Mouse (Mus musculus) neural tube, embryonic 11.5 days (tissue): ENCODE measurements around the gene Pax6. TPM values are rescaled to one million over a fixed set of nuclear protein-coding genes. Genes with fewer than 3 reads are reported as not detected.

Experiments
- ATAC-seq: fragments of 200-750 bp; cut with Nextera tagmentation; 2 replicates; pipeline ENCODE4 v1.8.0; 2017; ENCODE audit warnings: moderate number of reproducible peaks, mild to moderate bottlenecking, moderate TSS enrichment, moderate library complexity; ENCODE audit not compliant: insufficient read depth, low FRiP score, low TSS enrichment
- DNase-seq: peaks from one replicate; pipeline ENCODE4 v3.0.0-alpha.2; 2015; ENCODE audit warnings: low spot score
- H3K27ac ChIP-seq: fragments of 300-500 bp; sonication (generic); 2 replicates; pipeline ENCODE4 v1.5.1; 2014; ENCODE audit warnings: low read depth, mild to moderate bottlenecking, low read length
- H3K27me3 ChIP-seq: fragments of 300-500 bp; sonication (generic); 2 replicates; pipeline ENCODE4 v1.6.1; 2014; ENCODE audit warnings: mild to moderate bottlenecking, low read length, mixed read lengths; ENCODE audit not compliant: control insufficient read depth, insufficient read depth
- H3K36me3 ChIP-seq: fragments of 300-500 bp; sonication (generic); 2 replicates; pipeline ENCODE4 v1.6.1; 2014; ENCODE audit warnings: mild to moderate bottlenecking, low read length, moderate library complexity, mixed read lengths; ENCODE audit not compliant: control insufficient read depth, insufficient read depth
- H3K4me1 ChIP-seq: fragments of 300-500 bp; sonication (generic); 2 replicates; pipeline ENCODE4 v1.6.1; 2014; ENCODE audit warnings: low read length, mixed read lengths; ENCODE audit not compliant: control insufficient read depth, insufficient read depth
- H3K4me2 ChIP-seq: fragments of 300-500 bp; sonication (generic); 2 replicates; pipeline ENCODE4 v1.6.1; 2014; ENCODE audit warnings: low read depth, mild to moderate bottlenecking, moderate library complexity
- H3K4me3 ChIP-seq: fragments of 300-500 bp; sonication (generic); 2 replicates; pipeline ENCODE4 v1.5.1; 2014; ENCODE audit warnings: low read depth, low read length
- H3K9ac ChIP-seq: fragments of 300-500 bp; sonication (generic); 2 replicates; pipeline ENCODE4 v1.6.1; 2014; ENCODE audit warnings: mild to moderate bottlenecking, low read length
- H3K9me3 ChIP-seq: fragments of 300-500 bp; sonication (generic); 2 replicates; pipeline ENCODE4 v1.6.1; 2016; ENCODE audit warnings: low read length; ENCODE audit not compliant: control insufficient read depth
- WGBS: fragments of 180-500 bp; shearing (Covaris S2); extraction: QIAGEN DNeasy Blood & Tissue Kit; methylation state at CpG from one replicate; pipeline ENCODE4 v1.1.7; 2014; 5-methylcytosine and 5-hydroxymethylcytosine counted together
- polyA plus RNA-seq: library from polyadenylated mRNA; unstranded; fragments of >200 nt; fragmentation: Nextera tagmentation; extraction: Ambion mirVana; gene quantifications from 2 replicates; pipeline ENCODE4 v1.2.1, GENCODE M21; 2014

Pax6 gene
- polyA plus RNA-seq, 1 experiment from 2014 or later, result 28.2 TPM

DNA sequence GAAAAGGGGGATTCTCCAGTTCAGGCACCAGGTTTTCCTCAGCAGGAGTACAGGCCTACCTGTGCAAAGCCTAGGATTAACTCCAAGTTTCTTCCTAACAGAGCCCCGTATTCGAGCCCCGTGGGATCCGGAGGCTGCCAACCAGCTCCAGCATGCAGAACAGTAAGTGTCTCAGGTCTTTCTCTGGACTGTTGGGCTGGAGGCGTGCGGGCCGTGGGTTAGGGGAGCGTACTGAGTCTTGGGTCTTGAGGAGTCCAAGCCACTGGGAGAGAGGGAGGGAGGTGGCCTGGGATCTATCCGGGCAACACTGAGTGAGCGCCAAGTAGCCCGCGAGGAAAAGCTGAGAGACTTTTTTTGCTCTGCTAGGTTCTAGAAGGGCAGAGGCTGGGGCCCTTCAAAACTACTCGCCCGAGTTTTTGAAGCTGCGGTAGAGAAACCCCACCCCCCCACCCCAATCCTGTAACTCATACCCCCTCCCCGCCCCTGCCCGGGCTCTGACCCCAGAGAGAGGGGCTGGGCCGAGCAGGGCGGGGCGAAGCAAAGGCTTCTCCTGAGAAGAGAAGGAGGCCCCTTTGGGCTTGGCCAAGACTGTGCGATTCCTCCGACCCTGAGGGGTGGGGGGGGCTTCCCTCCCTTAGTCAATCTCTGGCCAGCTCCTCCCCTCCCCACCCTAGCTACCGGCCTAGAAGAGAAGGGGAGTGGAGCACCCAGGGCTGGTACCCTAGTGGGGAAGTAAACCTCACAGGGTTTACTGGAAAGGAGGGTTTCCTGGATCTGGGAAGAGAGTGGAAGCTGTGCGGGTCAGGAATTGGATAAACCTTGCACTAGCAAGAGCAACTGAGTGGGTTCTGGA is 11.7 kb downstream of the Pax6 start:
- 0 out of 2 replicates have a peak overlapping the region, but pooled peaks have one; percentile 11 for H3K27ac ChIP-seq
- H3K9me3 ChIP-seq, result no peaks in the 10 kb centered on the region
- H3K9ac ChIP-seq, result peak overlapping the region; percentile 16
- H3K4me2 ChIP-seq, result peak overlapping the region; percentile 71
- ATAC-seq (peak; percentile 82), DNase-seq (peak; percentile 77)
- H3K36me3 ChIP-seq, result 0 out of 2 replicates have a peak, but pooled peaks cover 2% of the 10 kb centered on the region
- peaks cover 60% of the 10 kb centered on the region for H3K27me3 ChIP-seq
- WGBS, result 1% methylated on average over 21 of the region's 24 CpGs
- peaks cover 15% of the 10 kb centered on the region for H3K4me1 ChIP-seq
- peak overlapping the region; percentile 62; the same call in 1 of the 2 replicates for H3K4me3 ChIP-seq

DNA sequence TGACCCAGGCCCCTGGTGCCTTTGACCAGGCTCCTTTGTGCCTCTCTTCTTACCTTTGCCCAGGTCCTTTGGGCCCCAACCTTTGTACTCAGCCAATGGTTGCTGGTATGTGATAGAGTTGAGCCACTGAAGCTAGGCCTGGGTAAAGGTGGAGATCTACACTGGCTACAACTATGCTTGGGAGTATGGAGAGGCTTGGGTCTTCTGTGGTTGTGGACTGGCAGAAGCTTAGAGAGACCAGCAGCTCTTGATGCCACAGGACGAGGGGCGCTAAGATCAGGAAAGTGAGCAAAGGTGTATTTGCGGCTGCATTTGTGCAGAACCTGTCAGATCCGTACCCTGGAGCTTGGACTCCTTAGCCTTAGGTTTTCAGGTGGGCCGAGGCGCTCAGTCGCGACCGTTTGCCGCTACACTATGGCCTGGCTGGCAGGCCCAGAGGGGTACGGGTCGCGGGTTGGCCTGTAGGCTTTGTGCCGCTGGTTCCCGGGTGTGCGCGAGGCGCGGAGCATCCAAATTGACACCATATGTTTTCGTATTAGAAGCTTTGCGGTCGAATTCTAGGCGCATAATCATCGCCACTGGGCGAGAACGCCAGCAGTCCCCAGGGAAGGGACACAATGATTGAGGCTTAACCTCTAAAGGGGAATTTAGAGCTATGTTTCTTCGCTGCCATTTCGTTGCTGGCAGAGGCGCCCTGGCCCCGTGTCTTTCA is 12.5 kb downstream of the Pax6 start:
- 2% methylated on average over 30 of the region's 30 CpGs for WGBS
- DNase-seq (peak; percentile 72), ATAC-seq (peak; percentile 7; the same call in 1 of the 2 replicates)
- Histone ChIP-seq H3K9ac (peak overlapping the region; percentile 1), H3K4me2 (peak overlapping the region; percentile 71), H3K27ac (no peak overlapping the region), H3K36me3 (0 out of 2 replicates have a peak, but pooled peaks cover 2% of the 10 kb centered on the region), H3K27me3 (peaks cover 60% of the 10 kb centered on the region), H3K9me3 (no peaks in the 10 kb centered on the region), H3K4me3 (peak overlapping the region; percentile 24), H3K4me1 (peaks cover 20% of the 10 kb centered on the region)

DNA sequence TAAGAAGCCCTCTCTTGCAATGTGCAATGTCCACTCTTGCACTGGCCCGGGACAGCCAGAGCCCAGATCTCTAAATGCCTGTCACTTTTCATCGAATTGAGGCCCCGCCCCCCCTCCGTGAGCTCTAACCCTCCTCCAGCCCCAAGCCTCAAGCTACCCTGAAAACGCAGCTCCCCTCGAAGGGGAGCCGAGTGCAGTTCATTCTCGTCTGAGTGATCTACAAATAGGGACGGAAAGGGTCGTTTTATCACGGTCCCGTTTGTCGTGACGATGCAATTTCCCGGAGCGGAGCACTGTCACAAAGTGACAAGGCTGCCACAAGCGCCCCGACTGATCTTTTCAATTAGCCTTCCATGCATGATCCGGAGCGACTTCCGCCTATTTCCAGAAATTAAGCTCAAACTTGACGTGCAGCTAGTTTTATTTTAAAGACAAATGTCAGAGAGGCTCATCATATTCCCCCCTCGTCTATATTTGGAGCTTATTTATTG is 13.4 kb downstream of the Pax6 start:
- Histone ChIP-seq H3K36me3 (0 out of 2 replicates have a peak, but pooled peaks cover 2% of the 10 kb centered on the region), H3K4me2 (peak overlapping the region; percentile 71), H3K9ac (peak overlapping the region; percentile 1), H3K27ac (0 out of 2 replicates have a peak overlapping the region, but pooled peaks have one; percentile 47), H3K4me1 (peaks cover 22% of the 10 kb centered on the region), H3K9me3 (no peaks in the 10 kb centered on the region), H3K4me3 (peak overlapping the region; percentile 24), H3K27me3 (peaks cover 57% of the 10 kb centered on the region)
- under 1% methylated on average over 23 of the region's 23 CpGs for WGBS
- DNase-seq (peak; percentile 68), ATAC-seq (no peak)

DNA sequence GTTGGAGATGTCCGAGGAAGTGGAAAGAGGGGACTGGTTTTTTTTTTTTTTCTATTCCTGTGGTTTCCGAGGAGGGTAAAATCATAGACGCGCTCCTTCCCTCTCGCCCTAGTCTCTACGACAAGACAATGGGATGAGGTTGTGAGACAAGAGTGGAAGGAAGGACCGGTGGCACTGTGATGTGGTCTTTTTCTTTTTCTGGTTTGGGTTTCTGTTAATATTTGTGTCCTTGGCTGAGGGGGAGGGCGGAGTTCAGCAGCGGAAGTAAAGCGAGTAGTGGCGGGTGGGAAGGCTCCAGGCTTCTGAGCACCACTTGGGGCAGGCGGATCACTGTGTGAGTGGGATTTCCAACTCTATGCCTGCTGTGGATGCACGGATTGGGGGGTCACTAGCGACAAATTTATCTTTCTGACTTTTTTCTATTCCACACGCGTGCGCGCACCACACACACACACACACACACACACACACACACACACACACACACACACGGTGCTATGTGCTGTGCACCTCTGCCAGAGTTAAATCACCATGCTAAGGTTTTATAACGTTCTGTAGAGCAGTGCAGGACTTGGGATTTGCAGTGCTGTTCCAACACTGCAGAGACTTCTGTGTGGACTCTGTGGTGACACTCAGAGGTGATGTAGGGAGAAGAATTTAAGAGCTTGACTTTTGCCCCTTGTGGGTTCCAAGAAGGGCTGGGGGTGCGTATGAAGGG is 14.1 kb downstream of the Pax6 start:
- H3K36me3 ChIP-seq, result 0 out of 2 replicates have a peak, but pooled peaks cover 2% of the 10 kb centered on the region
- H3K27me3 ChIP-seq, result peaks cover 57% of the 10 kb centered on the region
- peak; percentile 48 for DNase-seq
- H3K27ac ChIP-seq, result no peak overlapping the region
- ATAC-seq, result no peak
- peak overlapping the region; percentile 71 for H3K4me2 ChIP-seq
- peaks cover 25% of the 10 kb centered on the region for H3K4me1 ChIP-seq
- H3K9me3 ChIP-seq, result no peaks in the 10 kb centered on the region
- peak overlapping the region; percentile 41; the same call in 1 of the 2 replicates for H3K9ac ChIP-seq
- H3K4me3 ChIP-seq, result peak overlapping the region; percentile 24
- WGBS, result 3% methylated on average over 21 of the region's 21 CpGs

DNA sequence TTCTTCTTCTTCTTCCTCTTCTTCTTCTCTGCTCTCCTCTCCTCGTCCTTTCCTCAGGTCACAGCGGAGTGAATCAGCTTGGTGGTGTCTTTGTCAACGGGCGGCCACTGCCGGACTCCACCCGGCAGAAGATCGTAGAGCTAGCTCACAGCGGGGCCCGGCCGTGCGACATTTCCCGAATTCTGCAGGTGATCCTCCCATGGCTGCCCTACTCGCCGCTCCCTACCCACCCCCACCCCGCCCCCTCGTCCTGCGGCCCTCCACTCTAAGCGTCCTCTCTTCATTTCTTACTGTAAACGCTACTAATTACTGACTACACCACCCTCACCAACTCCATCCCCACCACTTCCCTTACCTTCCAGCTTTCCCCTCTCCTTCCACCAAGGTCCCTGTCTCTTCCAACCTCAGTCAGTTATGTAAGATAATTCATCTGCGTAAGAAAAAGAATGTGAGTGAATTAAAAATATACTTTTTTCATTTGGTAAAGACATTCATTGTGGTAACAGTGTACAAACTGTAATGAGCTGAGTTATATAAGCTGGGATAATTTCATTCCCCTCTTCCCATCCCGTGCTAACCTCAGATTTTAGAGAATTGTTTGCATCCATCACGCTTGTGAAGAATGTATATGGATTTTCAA is 15.2 kb downstream of the Pax6 start:
- ATAC-seq (no peak), DNase-seq (peak; percentile 12)
- Histone ChIP-seq H3K9ac (0 out of 2 replicates have a peak overlapping the region, but pooled peaks have one; percentile 18), H3K36me3 (0 out of 2 replicates have a peak, but pooled peaks cover 2% of the 10 kb centered on the region), H3K4me3 (no peak overlapping the region), H3K9me3 (no peaks in the 10 kb centered on the region), H3K4me1 (peaks cover 32% of the 10 kb centered on the region), H3K27ac (no peak overlapping the region), H3K27me3 (peaks cover 61% of the 10 kb centered on the region), H3K4me2 (peak overlapping the region; percentile 11)
- WGBS, result 3% methylated on average over 21 of the region's 22 CpGs

DNA sequence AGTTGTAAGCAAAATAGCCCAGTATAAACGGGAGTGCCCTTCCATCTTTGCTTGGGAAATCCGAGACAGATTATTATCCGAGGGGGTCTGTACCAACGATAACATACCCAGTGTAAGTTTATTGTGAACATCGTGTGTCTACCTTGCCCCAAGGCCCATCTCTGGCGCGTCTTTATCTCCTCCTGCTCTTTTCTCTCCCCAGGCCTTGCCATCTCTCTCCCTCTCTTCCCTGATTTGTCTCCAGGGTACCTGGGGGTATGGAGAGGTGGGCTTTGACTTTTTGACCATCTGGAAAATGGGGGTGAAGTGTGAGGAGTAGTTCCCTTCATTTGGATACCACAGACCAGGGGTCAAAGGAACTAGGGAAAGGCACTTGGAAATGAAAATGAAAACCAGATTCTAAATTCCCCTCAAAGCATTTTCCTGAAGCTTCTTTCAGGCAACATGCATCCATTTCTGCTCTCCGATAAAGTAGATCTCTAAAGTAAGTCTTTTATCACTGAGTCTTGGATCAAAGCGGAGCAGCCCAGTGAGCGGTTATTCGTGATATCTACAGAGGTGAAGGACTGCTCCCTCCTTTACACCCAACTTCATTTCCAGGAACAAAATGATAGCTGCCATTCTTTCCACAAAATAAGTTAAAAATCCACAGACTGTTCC is 16.4 kb downstream of the Pax6 start:
- ATAC-seq (no peak), DNase-seq (peak; percentile 9)
- Histone ChIP-seq H3K27ac (no peak overlapping the region), H3K4me3 (no peak overlapping the region), H3K9ac (no peak overlapping the region), H3K27me3 (peaks cover 67% of the 10 kb centered on the region), H3K9me3 (no peaks in the 10 kb centered on the region), H3K4me2 (peak overlapping the region; percentile 9; the same call in 1 of the 2 replicates), H3K36me3 (0 out of 2 replicates have a peak, but pooled peaks cover 2% of the 10 kb centered on the region), H3K4me1 (peaks cover 38% of the 10 kb centered on the region)
- WGBS, result 15% methylated on average over 11 of the region's 11 CpGs

DNA sequence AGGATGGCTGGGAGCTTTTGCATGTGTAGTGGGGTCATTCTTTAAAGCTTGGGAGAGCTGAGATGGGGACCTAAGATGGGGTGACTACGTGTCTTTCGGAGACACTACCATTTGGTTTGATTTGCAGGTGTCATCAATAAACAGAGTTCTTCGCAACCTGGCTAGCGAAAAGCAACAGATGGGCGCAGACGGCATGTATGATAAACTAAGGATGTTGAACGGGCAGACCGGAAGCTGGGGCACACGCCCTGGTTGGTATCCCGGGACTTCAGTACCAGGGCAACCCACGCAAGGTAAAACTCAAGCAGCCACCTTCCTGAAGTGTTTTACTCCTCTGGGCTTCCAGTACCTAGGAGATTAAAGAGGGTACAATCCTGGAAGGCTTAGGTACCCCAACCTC is 17.0 kb downstream of the Pax6 start:
- Histone ChIP-seq H3K9ac (no peak overlapping the region), H3K4me1 (peaks cover 41% of the 10 kb centered on the region)

More for the DNA sequence above, 17.0 kb downstream of the Pax6 start:
- no peak overlapping the region for H3K4me3 ChIP-seq
- WGBS, result 18% methylated on average over 11 of the region's 11 CpGs
- H3K27me3 ChIP-seq, result peaks cover 71% of the 10 kb centered on the region
- no peak for ATAC-seq
- H3K4me2 ChIP-seq, result peak overlapping the region; percentile 12
- H3K27ac ChIP-seq, result no peak overlapping the region
- H3K36me3 ChIP-seq, result 0 out of 2 replicates have a peak, but pooled peaks cover 2% of the 10 kb centered on the region
- H3K9me3 ChIP-seq, result no peaks in the 10 kb centered on the region
- DNase-seq, result no peak
